Mouse (Mus musculus): ENCODE data around the gene Lama4. TPM values are rescaled to one million over a fixed set of nuclear protein-coding genes. Genes with fewer than 3 reads are reported as not detected.

The Lama4 gene
- polyA plus RNA-seq, 1 experiment from 2014 or later, result 23.0 TPM

GRCm38 (mm10) chr10:38972221-38972946, 7.1 kb downstream of the Lama4 start:
- 69% methylated on average over 7 of the region's 7 CpGs for WGBS
- H3K4me1 ChIP-seq (replicated peaks), result no peaks in the 10 kb centered on the region
- H3K9ac ChIP-seq, result no peak overlapping the region
- no peak overlapping the region for H3K27ac ChIP-seq (replicated peaks)
- H3K4me3 ChIP-seq, result no peak overlapping the region
- no peaks in the 10 kb centered on the region for H3K9me3 ChIP-seq
- H3K36me3 ChIP-seq, result no peaks in the 10 kb centered on the region
- no peak overlapping the region for H3K4me2 ChIP-seq
- H3K27me3 ChIP-seq, result no peaks in the 10 kb centered on the region
- no peak for ATAC-seq (ENCODE audit: low FRiP score, low read depth)

DNA sequence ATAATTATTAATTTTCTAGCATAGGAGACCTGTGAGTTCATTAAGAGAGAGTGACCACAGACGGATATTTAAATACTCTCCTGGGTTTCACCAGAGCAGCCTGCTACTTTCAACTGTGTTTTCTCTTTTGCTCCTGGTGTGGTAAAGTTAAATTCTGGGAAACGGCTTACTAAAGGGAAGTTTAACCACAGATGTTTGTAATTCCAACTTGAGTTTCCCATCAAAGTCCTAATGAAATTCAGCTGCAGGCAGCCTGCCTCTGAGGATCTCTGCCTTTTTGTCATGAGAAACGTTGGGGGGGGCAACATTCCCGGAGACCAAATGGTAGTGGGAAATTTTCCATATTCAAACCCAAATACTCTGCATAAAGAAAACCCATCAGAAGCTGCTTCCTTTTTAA, 7.7 kb downstream of the Lama4 start:
- Histone ChIP-seq H3K4me1 (replicated peaks) (no peaks in the 10 kb centered on the region), H3K9ac (no peak overlapping the region), H3K27me3 (no peaks in the 10 kb centered on the region), H3K4me3 (no peak overlapping the region), H3K27ac (replicated peaks) (no peak overlapping the region), H3K36me3 (no peaks in the 10 kb centered on the region), H3K4me2 (no peak overlapping the region), H3K9me3 (no peaks in the 10 kb centered on the region)
- no peak for ATAC-seq (ENCODE audit: low FRiP score, low read depth)
- WGBS, result 48% methylated on average over 4 of the region's 4 CpGs

DNA sequence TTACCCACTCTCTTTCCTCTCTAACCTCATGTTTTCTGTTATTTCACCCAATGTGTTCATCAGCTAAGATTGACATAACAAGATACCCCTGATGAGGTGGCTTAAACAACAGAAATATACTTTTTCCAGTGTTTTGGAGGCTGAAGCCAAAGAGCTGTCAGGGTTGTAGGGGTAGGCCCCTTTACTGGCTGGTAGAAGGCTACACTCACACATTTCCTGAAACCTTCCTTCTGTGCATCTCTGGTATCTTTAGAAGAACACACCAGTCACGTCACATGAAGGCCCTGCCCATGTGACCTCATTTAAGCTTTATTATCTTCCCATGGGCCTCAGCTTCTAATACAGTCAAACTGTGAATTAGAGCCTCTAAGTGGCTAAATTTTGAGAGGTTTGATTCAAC, 12.9 kb downstream of the Lama4 start:
- H3K4me3 ChIP-seq, result no peak overlapping the region
- H3K4me2 ChIP-seq, result no peak overlapping the region
- H3K4me1 ChIP-seq (replicated peaks), result no peaks in the 10 kb centered on the region
- no peak for ATAC-seq (ENCODE audit: low FRiP score, low read depth)
- H3K9me3 ChIP-seq, result no peaks in the 10 kb centered on the region
- no peak overlapping the region for H3K9ac ChIP-seq
- no peaks in the 10 kb centered on the region for H3K36me3 ChIP-seq
- H3K27ac ChIP-seq (replicated peaks), result no peak overlapping the region
- 74% methylated on average over 1 of the region's 1 CpGs for WGBS
- no peaks in the 10 kb centered on the region for H3K27me3 ChIP-seq

GRCm38 (mm10) chr10:38979699-38980098, 14.4 kb downstream of the Lama4 start:
- Histone ChIP-seq H3K9ac (no peak overlapping the region), H3K4me3 (no peak overlapping the region), H3K36me3 (no peaks in the 10 kb centered on the region), H3K27ac (replicated peaks) (no peak overlapping the region), H3K27me3 (no peaks in the 10 kb centered on the region), H3K4me2 (no peak overlapping the region), H3K9me3 (no peaks in the 10 kb centered on the region), H3K4me1 (replicated peaks) (no peaks in the 10 kb centered on the region)
- ATAC-seq (ENCODE audit: low FRiP score, low read depth), result no peak
- 75% methylated on average over 5 of the region's 5 CpGs for WGBS

DNA sequence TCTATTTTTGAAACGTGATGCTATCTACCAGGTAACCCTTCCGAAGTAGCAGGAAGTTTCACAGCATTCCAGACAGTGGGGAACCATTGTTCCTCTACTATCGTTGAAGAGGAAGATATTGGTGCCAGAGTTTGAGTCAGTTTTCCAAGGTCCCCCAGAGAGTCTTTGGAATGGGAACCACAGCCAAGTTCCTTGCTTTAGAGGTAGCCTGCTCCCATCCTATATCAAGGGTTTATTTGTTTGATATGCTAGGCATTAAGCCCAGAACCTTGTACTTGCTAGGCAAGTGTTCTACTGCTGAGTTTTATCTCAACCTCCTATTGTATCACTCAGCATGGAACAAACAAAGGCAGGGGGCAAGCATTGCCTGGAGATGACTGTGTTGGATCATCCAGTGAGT, 15.7 kb downstream of the Lama4 start:
- ATAC-seq (ENCODE audit: low FRiP score, low read depth), result no peak
- no peaks in the 10 kb centered on the region for H3K27me3 ChIP-seq
- H3K4me2 ChIP-seq, result no peak overlapping the region
- no peak overlapping the region for H3K4me3 ChIP-seq
- H3K36me3 ChIP-seq, result no peaks in the 10 kb centered on the region
- H3K9ac ChIP-seq, result no peak overlapping the region
- H3K4me1 ChIP-seq (replicated peaks), result no peaks in the 10 kb centered on the region
- WGBS, result 68% methylated on average over 3 of the region's 3 CpGs
- no peaks in the 10 kb centered on the region for H3K9me3 ChIP-seq
- no peak overlapping the region for H3K27ac ChIP-seq (replicated peaks)

- Histone ChIP-seq H3K36me3 (no peaks in the 10 kb centered on the region), H3K27ac (replicated peaks) (no peak overlapping the region), H3K9me3 (no peaks in the 10 kb centered on the region), H3K4me1 (replicated peaks) (no peaks in the 10 kb centered on the region), H3K27me3 (no peaks in the 10 kb centered on the region), H3K9ac (no peak overlapping the region), H3K4me2 (no peak overlapping the region), H3K4me3 (no peak overlapping the region)
- ATAC-seq (ENCODE audit: low FRiP score, low read depth), result no peak
- 67% methylated on average over 4 of the region's 4 CpGs for WGBS
Observed at GRCm38 (mm10) chr10:38984358-38985075, 19.2 kb downstream of the Lama4 start.

DNA sequence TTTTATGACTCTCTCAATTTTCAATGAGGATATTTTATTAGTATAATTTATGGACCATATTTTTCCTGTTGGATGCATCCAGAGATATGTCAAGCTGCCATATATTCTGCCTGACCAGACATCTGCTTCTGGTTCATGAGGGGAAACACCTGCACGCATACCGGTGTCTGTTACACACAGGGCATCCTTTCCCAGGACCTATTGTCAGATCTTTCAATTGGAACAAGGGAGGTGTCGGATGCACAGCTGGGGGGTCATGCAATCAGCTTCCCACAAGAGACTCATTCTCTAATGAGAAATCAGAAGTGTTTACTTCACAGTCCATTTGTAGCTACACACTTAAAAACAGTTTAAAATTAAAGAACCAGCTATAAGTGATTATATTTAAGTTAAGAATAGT, 20.7 kb downstream of the Lama4 start:
- Histone ChIP-seq H3K9ac (no peak overlapping the region), H3K9me3 (no peaks in the 10 kb centered on the region)
- WGBS, result 63% methylated on average over 3 of the region's 3 CpGs

GRCm38 (mm10) chr10:38992827-38993226, 27.5 kb downstream of the Lama4 start:
- no peaks in the 10 kb centered on the region for H3K36me3 ChIP-seq
- ATAC-seq (ENCODE audit: low FRiP score, low read depth), result no peak
- H3K4me2 ChIP-seq, result no peak overlapping the region
- H3K27me3 ChIP-seq, result no peaks in the 10 kb centered on the region
- H3K4me1 ChIP-seq (replicated peaks), result no peaks in the 10 kb centered on the region
- no peak overlapping the region for H3K4me3 ChIP-seq
- WGBS, result 92% methylated on average over 1 of the region's 1 CpGs
- no peak overlapping the region for H3K27ac ChIP-seq (replicated peaks)
- no peaks in the 10 kb centered on the region for H3K9me3 ChIP-seq
- no peak overlapping the region for H3K9ac ChIP-seq

More for the DNA sequence above, 20.7 kb downstream of the Lama4 start:
- H3K4me2 ChIP-seq, result no peak overlapping the region
- no peak for ATAC-seq (ENCODE audit: low FRiP score, low read depth)
- H3K27ac ChIP-seq (replicated peaks), result no peak overlapping the region
- H3K36me3 ChIP-seq, result no peaks in the 10 kb centered on the region
- no peak overlapping the region for H3K4me3 ChIP-seq
- H3K27me3 ChIP-seq, result no peaks in the 10 kb centered on the region
- no peaks in the 10 kb centered on the region for H3K4me1 ChIP-seq (replicated peaks)

- Histone ChIP-seq H3K4me2 (no peak overlapping the region), H3K4me1 (replicated peaks) (no peaks in the 10 kb centered on the region), H3K27ac (replicated peaks) (no peak overlapping the region), H3K36me3 (no peaks in the 10 kb centered on the region), H3K27me3 (no peaks in the 10 kb centered on the region), H3K4me3 (no peak overlapping the region), H3K9me3 (no peaks in the 10 kb centered on the region), H3K9ac (no peak overlapping the region)
- no peak for ATAC-seq (ENCODE audit: low FRiP score, low read depth)
- WGBS, result 65% methylated on average over 2 of the region's 2 CpGs
Observed at GRCm38 (mm10) chr10:38993632-38994424, 28.5 kb downstream of the Lama4 start.

- Histone ChIP-seq H3K27me3 (no peaks in the 10 kb centered on the region), H3K4me1 (replicated peaks) (no peaks in the 10 kb centered on the region), H3K9ac (no peak overlapping the region), H3K36me3 (no peaks in the 10 kb centered on the region), H3K9me3 (no peaks in the 10 kb centered on the region), H3K27ac (replicated peaks) (no peak overlapping the region), H3K4me3 (no peak overlapping the region), H3K4me2 (no peak overlapping the region)
- no peak for ATAC-seq (ENCODE audit: low FRiP score, low read depth)
- WGBS, result 82% methylated on average over 9 of the region's 9 CpGs
Observed at GRCm38 (mm10) chr10:38994719-38995450, 29.6 kb downstream of the Lama4 start.

GRCm38 (mm10) chr10:38995896-38996295, 30.6 kb downstream of the Lama4 start:
- Histone ChIP-seq H3K27ac (replicated peaks) (no peak overlapping the region), H3K27me3 (no peaks in the 10 kb centered on the region), H3K9ac (no peak overlapping the region), H3K4me3 (no peak overlapping the region), H3K4me1 (replicated peaks) (no peaks in the 10 kb centered on the region), H3K36me3 (no peaks in the 10 kb centered on the region), H3K4me2 (no peak overlapping the region), H3K9me3 (no peaks in the 10 kb centered on the region)
- WGBS, result 85% methylated on average over 2 of the region's 2 CpGs
- ATAC-seq (ENCODE audit: low FRiP score, low read depth), result no peak

Data from hindbrain, embryonic 15.5 days (tissue).